Mouse (Mus musculus): ENCODE data around the gene Gtsf1l.
A peak's percentile ranks its signal among the peaks of the same experiment; 100 is the strongest.

Gtsf1l gene

GRCm38 (mm10) chr2:163048125-163048524, 39.5 kb downstream of the Gtsf1l start:
- DNase-seq: peak; percentile 75

- DNase-seq: no peak
Observed at GRCm38 (mm10) chr2:163039940-163040339, 47.7 kb downstream of the Gtsf1l start.

Data from thymus, postnatal 14 days (tissue).